Mouse (Mus musculus) hematopoietic stem cell, adult 5-6 weeks (primary cell): ENCODE measurements at regions not wholly inside any gene's neighbourhood (a gene's known extent, or its start where the extent isn't known, plus 50 kb on each side); places are given as distances from the start of the nearest gene placed in this dataset.

Experiments
- ATAC-seq, 2 experiments: fragments of 125-278 bp in 1 of 2; replicated peaks in 1 of 2; 2 replicates each; pipeline ENCODE4 v1.8.0; 2016 to 2017; ENCODE audit warnings: inconsistent platforms in 2 of 2, mild to moderate bottlenecking in 2 of 2, moderate number of reproducible peaks in 2 of 2, low read depth in 1 of 2, moderate TSS enrichment in 1 of 2; ENCODE audit not compliant: low FRiP score in 2 of 2, poor library complexity in 2 of 2, severe bottlenecking in 2 of 2, insufficient read depth in 1 of 2, low TSS enrichment in 1 of 2

- no peak for ATAC-seq
These were observed 61.6 kb upstream of the 4932438H23Rik start for GRCm38 (mm10) chr16:91156506-91156905.

GRCm38 (mm10) chr16:91160679-91161078 is 64.6 kb upstream of the Olig2 start:
- no peak for ATAC-seq

GRCm38 (mm10) chr16:91161616-91162015 is 63.6 kb upstream of the Olig2 start:
- no peak for ATAC-seq

GRCm38 (mm10) chr16:91162381-91162780 is 62.9 kb upstream of the Olig2 start:
- ATAC-seq = no peak

GRCm38 (mm10) chr16:91165906-91166305 is 59.4 kb upstream of the Olig2 start:
- no peak for ATAC-seq

GRCm38 (mm10) chr16:91166866-91167265 is 58.4 kb upstream of the Olig2 start:
- peak; percentile 25 to 60; a peak in 2 of 4 replicates for ATAC-seq

- ATAC-seq = no peak
These were observed 56.9 kb upstream of the Olig2 start for GRCm38 (mm10) chr16:91168398-91168797.

- peak; percentile 47 to 50; a peak in 2 of 4 replicates for ATAC-seq
These were observed 55.4 kb upstream of the Olig2 start for GRCm38 (mm10) chr16:91169829-91170228.

- ATAC-seq = no peak
These were observed 53.3 kb upstream of the Olig2 start for GRCm38 (mm10) chr16:91171911-91172440.

- ATAC-seq = no peak
These were observed 52.7 kb upstream of the Olig2 start for GRCm38 (mm10) chr16:91172510-91172909.

GRCm38 (mm10) chr16:91173241-91173640 is 52.0 kb upstream of the Olig2 start:
- no peak for ATAC-seq

- peak; percentile 24 to 48; a peak in 1 of 4 replicates for ATAC-seq
These were observed 51.4 kb upstream of the Olig2 start for GRCm38 (mm10) chr16:91173870-91174278.

- no peak for ATAC-seq
These were observed 50.9 kb upstream of the Olig2 start for GRCm38 (mm10) chr16:91174401-91174800.
